Mouse (Mus musculus): ENCODE results near the gene Cyp4f17. TPM values are rescaled to one million over a fixed set of nuclear protein-coding genes. Genes with fewer than 3 reads are reported as not detected.
"Not testable (repeated sequence)": the region's sequence is repeated elsewhere in the genome, so short reads cannot be mapped to it uniquely, and the experiment has no call there.

The Cyp4f17 gene
- total and polyA plus RNA-seq, 2 experiments from 2014 or later: 7.9 to 8.6 TPM

DNA sequence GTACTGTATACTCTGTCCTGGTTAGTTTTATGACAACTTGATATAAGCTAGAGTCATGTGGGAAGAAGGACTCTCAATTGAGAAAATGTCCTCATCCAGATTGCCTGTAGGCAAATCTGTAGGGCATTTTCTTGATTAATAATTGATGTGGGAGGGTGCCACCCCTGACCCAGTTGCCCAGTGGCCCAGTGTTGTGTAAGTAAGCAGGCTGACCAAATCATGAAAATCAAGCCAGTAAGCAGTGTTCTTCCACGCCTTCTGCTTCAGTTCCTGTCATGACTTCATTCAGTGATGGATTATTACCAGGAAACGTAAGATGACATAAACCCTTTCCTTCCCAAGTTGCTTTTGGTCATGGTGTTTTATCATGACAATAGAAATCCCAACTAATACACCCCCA is 2.7 kb upstream of the Cyp4f17 start:
- 85% methylated on average over 2 of the region's 2 CpGs for WGBS
- Histone ChIP-seq H3K9ac (no peak overlapping the region), H3K4me2 (ENCODE audit: low read depth) (no peak overlapping the region), H3K27me3 (ENCODE audit: insufficient read depth, low read length) (no peaks in the 10 kb centered on the region), H3K36me3 (ENCODE audit: insufficient read depth) (no peaks in the 10 kb centered on the region), H3K9me3 (ENCODE audit: low read length) (no peaks in the 10 kb centered on the region), H3K4me1 (ENCODE audit: insufficient read depth) (peaks cover 5% of the 10 kb centered on the region; the same call in 1 of the 2 replicates), H3K4me3 (ENCODE audit: low read depth, low read length) (no peak overlapping the region), H3K27ac (ENCODE audit: low read depth, low read length) (no peak overlapping the region)
- ATAC-seq (no peak), DNase-seq (no peak)
- no peak for TF ChIP-seq CTCF (IDR thresholded peaks at IDR 0.05; ENCODE audit: low read depth)

- Histone ChIP-seq H3K4me1 (ENCODE audit: insufficient read depth) (peaks cover 5% of the 10 kb centered on the region; the same call in 1 of the 2 replicates), H3K27me3 (ENCODE audit: insufficient read depth, low read length) (no peaks in the 10 kb centered on the region), H3K4me2 (ENCODE audit: low read depth) (peak overlapping the region; percentile 74), H3K27ac (ENCODE audit: low read depth, low read length) (peak overlapping the region; percentile 57), H3K36me3 (ENCODE audit: insufficient read depth) (no peaks in the 10 kb centered on the region), H3K9me3 (ENCODE audit: low read length) (no peaks in the 10 kb centered on the region), H3K4me3 (ENCODE audit: low read depth, low read length) (peak overlapping the region; percentile 44), H3K9ac (peak overlapping the region; percentile 56)
- 40% methylated on average over 9 of the region's 9 CpGs for WGBS
- ATAC-seq: peak; percentile 18; the same call in 1 of the 2 replicates
- TF ChIP-seq CTCF (IDR thresholded peaks at IDR 0.05; ENCODE audit: low read depth): no peak
- DNase-seq: no peak
Observed at GRCm38 (mm10) chr17:32506729-32507245, 937 bp downstream of the Cyp4f17 start.

GRCm38 (mm10) chr17:32516126-32516525 is 10.3 kb downstream of the Cyp4f17 start:
- 50% methylated on average over 5 of the region's 5 CpGs for WGBS
- ATAC-seq: no peak

GRCm38 (mm10) chr17:32521981-32522380 is 16.1 kb downstream of the Cyp4f17 start:
- H3K27me3 ChIP-seq (ENCODE audit: insufficient read depth, low read length): no peaks in the 10 kb centered on the region
- H3K4me2 ChIP-seq (ENCODE audit: low read depth): no peak overlapping the region
- no peaks in the 10 kb centered on the region for H3K9me3 ChIP-seq (ENCODE audit: low read length)
- no peak overlapping the region for H3K27ac ChIP-seq (ENCODE audit: low read depth, low read length)
- DNase-seq (no peak), ATAC-seq (no peak)
- no peak overlapping the region for H3K4me3 ChIP-seq (ENCODE audit: low read depth, low read length)
- TF ChIP-seq CTCF (IDR thresholded peaks at IDR 0.05; ENCODE audit: low read depth): no peak
- H3K4me1 ChIP-seq (ENCODE audit: insufficient read depth): no peaks in the 10 kb centered on the region
- H3K9ac ChIP-seq: no peak overlapping the region
- WGBS: 95% methylated on average over 5 of the region's 5 CpGs
- peaks cover 3% of the 10 kb centered on the region; the same call in 1 of the 2 replicates for H3K36me3 ChIP-seq (ENCODE audit: insufficient read depth)

More at GRCm38 (mm10) chr17:32516126-32516525, 10.3 kb downstream of the Cyp4f17 start:
- H3K27me3 ChIP-seq (ENCODE audit: insufficient read depth, low read length): no peaks in the 10 kb centered on the region
- H3K4me2 ChIP-seq (ENCODE audit: low read depth): no peak overlapping the region
- no peaks in the 10 kb centered on the region for H3K4me1 ChIP-seq (ENCODE audit: insufficient read depth)
- H3K36me3 ChIP-seq (ENCODE audit: insufficient read depth): peaks cover 3% of the 10 kb centered on the region; the same call in 1 of the 2 replicates
- H3K27ac ChIP-seq (ENCODE audit: low read depth, low read length): no peak overlapping the region
- no peak for TF ChIP-seq CTCF (IDR thresholded peaks at IDR 0.05; ENCODE audit: low read depth)
- no peak for DNase-seq
- no peaks in the 10 kb centered on the region for H3K9me3 ChIP-seq (ENCODE audit: low read length)
- H3K4me3 ChIP-seq (ENCODE audit: low read depth, low read length): no peak overlapping the region
- H3K9ac ChIP-seq: no peak overlapping the region

- Histone ChIP-seq H3K4me1 (ENCODE audit: insufficient read depth) (no peaks in the 10 kb centered on the region), H3K27me3 (ENCODE audit: insufficient read depth, low read length) (no peaks in the 10 kb centered on the region), H3K9ac (no peak overlapping the region), H3K4me2 (ENCODE audit: low read depth) (no peak overlapping the region), H3K36me3 (ENCODE audit: insufficient read depth) (peaks cover 3% of the 10 kb centered on the region; the same call in 1 of the 2 replicates), H3K27ac (ENCODE audit: low read depth, low read length) (no peak overlapping the region), H3K9me3 (ENCODE audit: low read length) (no peaks in the 10 kb centered on the region), H3K4me3 (ENCODE audit: low read depth, low read length) (no peak overlapping the region)
- ATAC-seq (no peak), DNase-seq (no peak)
- no peak for TF ChIP-seq CTCF (IDR thresholded peaks at IDR 0.05; ENCODE audit: low read depth)
- WGBS: 91% methylated on average over 4 of the region's 4 CpGs
Observed at GRCm38 (mm10) chr17:32522386-32522785, 16.5 kb downstream of the Cyp4f17 start.

DNA sequence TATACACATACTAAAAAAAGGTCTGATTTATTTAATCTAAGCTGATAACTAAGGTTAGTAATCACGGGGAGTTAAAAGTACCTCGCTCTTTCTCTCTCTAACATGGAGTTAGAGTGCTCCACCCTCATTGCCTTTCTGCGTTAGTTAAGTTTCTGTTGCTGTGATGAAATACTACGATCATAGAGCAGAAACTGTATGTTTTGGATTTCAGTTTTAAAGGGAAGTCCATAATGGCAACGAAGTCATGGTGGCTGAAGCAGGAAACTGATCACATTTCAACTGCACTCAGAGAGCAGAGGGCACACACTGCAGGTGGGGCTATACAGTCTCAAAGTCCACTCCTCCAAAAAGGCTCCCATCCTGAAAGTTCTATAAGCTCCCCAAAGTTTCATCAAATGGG is 17.0 kb downstream of the Cyp4f17 start:
- Histone ChIP-seq H3K4me3 (ENCODE audit: low read depth, low read length) (no peak overlapping the region), H3K36me3 (ENCODE audit: insufficient read depth) (peaks cover 3% of the 10 kb centered on the region; the same call in 1 of the 2 replicates), H3K9me3 (ENCODE audit: low read length) (no peaks in the 10 kb centered on the region), H3K9ac (no peak overlapping the region), H3K4me1 (ENCODE audit: insufficient read depth) (no peaks in the 10 kb centered on the region), H3K27ac (ENCODE audit: low read depth, low read length) (no peak overlapping the region), H3K4me2 (ENCODE audit: low read depth) (no peak overlapping the region), H3K27me3 (ENCODE audit: insufficient read depth, low read length) (no peaks in the 10 kb centered on the region)
- ATAC-seq (no peak), DNase-seq (no peak)
- WGBS: 91% methylated on average over 5 of the region's 5 CpGs
- TF ChIP-seq CTCF (IDR thresholded peaks at IDR 0.05; ENCODE audit: low read depth): no peak

GRCm38 (mm10) chr17:32523895-32524294 is 18.0 kb downstream of the Cyp4f17 start:
- Histone ChIP-seq H3K27ac (ENCODE audit: low read depth, low read length) (no peak overlapping the region), H3K9me3 (ENCODE audit: low read length) (no peaks in the 10 kb centered on the region), H3K27me3 (ENCODE audit: insufficient read depth, low read length) (no peaks in the 10 kb centered on the region), H3K4me1 (ENCODE audit: insufficient read depth) (no peaks in the 10 kb centered on the region), H3K9ac (no peak overlapping the region), H3K4me3 (ENCODE audit: low read depth, low read length) (no peak overlapping the region), H3K36me3 (ENCODE audit: insufficient read depth) (peaks cover 3% of the 10 kb centered on the region; the same call in 1 of the 2 replicates), H3K4me2 (ENCODE audit: low read depth) (no peak overlapping the region)
- WGBS: 93% methylated on average over 11 of the region's 11 CpGs
- DNase-seq: no peak
- ATAC-seq: no peak
- no peak for TF ChIP-seq CTCF (IDR thresholded peaks at IDR 0.05; ENCODE audit: low read depth)

- not testable (repeated sequence) for H3K36me3 ChIP-seq (ENCODE audit: insufficient read depth); ATAC-seq; H3K4me1 ChIP-seq (ENCODE audit: insufficient read depth); DNase-seq; H3K4me3 ChIP-seq (ENCODE audit: low read depth, low read length); H3K9me3 ChIP-seq (ENCODE audit: low read length); H3K9ac ChIP-seq; H3K4me2 ChIP-seq (ENCODE audit: low read depth); H3K27me3 ChIP-seq (ENCODE audit: insufficient read depth, low read length); H3K27ac ChIP-seq (ENCODE audit: low read depth, low read length)
- 94% methylated on average over 1 of the region's 1 CpGs for WGBS
Observed at GRCm38 (mm10) chr17:32526341-32526740, 20.5 kb downstream of the Cyp4f17 start.

Measured in forebrain, postnatal 0 days (tissue).